In the genomic region with DNA sequence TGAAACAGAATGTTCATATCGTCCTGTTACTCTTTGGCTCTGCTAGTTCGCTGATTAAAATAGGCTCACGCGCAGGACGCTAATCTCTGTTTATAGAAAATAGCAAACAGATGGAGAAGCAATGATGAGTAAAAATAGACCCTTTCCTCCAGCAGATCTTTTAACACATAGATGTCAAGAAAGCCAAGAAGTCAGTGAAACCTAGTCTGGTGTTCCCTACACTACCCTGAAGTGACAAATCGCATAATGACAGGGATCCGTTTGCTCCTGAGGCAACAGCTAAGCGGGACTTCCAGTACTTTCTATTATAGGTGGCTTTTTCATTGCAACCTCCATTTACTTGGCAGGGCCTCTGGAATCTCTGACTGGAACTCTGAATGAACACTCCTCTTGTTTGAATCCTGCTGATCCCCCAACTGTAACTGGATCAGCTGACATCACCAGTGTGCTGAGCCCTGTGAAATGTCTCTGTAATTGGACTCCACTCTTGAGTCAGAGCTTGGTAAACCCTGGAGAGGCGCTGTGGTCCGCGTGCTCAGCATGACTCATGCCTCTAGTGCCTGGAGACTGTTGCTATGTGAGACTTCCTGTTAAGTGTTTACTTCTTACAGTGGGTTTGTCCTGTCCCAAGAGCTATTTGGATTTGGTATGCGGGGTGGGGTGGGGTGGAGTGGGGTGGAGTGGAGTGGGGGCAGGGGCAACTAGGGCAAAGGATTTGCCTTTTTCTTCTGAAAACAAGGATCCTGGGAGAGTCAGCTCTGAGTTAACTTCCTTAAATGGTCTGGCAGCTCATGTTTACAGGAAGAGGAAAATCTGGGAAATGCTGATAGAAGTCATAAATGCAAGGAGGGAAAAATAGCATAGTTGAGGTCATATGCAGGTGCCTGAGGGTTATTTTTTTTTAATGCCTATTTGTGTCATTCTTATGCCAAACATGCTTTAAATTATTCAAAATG, we compare ENCODE assay signal across 7 mouse cellular contexts.
DNase-seq lines count a peak whose midpoint lies in the region.

No protein-coding gene starts in this region.

- intact Hi-C loops in gastrocnemius, postnatal 14 days (cut with DNase I; ENCODE audit: low total_unique reads) = no loop called here

- peak; percentile 90 for DNase-seq in adrenal gland, adult 2 months
- DNase-seq in embryo, embryonic 10 days (ENCODE audit: low spot score) = peak; percentile 88
- peak; percentile 80 for DNase-seq in gastrocnemius, postnatal 14 days
- DNase-seq in hindlimb bud, embryonic 11.5 days (ENCODE audit: extremely low spot score, low read depth, low spot score) = peak; percentile 68
- DNase-seq in left cerebral cortex, adult 18-20 months (ENCODE audit: low spot score in 2 of 2) = peak; percentile 64 to 79
- DNase-seq in lung, postnatal 36 days = peak; percentile 97
- DNase-seq in right cerebral cortex, adult 18-20 months = peak; percentile 84

Comparison
In these comparisons a context has a peak if more than half of its experiments do, and no peak if none do; other contexts are left out.
1. Peak in every context shown above with its lines: DNase-seq.